Mouse (Mus musculus) thymus, postnatal 0 days (tissue): ENCODE results near the gene Glt6d1. TPM values are rescaled to one million over a fixed set of nuclear protein-coding genes. Genes with fewer than 3 reads are reported as not detected.
A peak's percentile ranks its signal among the peaks of the same experiment; 100 is the strongest.
"Not testable (repeated sequence)": the region's sequence is repeated elsewhere in the genome, so short reads cannot be mapped to it uniquely, and the experiment has no call there.

Experiments used
- DNase-seq: peaks from one replicate; pipeline ENCODE4 v3.0.0-alpha.2; 2015; ENCODE audit warnings: low spot score
- polyA plus RNA-seq: library from polyadenylated mRNA; unstranded; fragments of >200 nt; fragmentation: Nextera tagmentation; extraction: Ambion mirVana; gene quantifications from 2 replicates; pipeline ENCODE4 v1.2.1, GENCODE M21; 2015

Gene Glt6d1
- polyA plus RNA-seq = not detected in 2 replicates

DNA sequence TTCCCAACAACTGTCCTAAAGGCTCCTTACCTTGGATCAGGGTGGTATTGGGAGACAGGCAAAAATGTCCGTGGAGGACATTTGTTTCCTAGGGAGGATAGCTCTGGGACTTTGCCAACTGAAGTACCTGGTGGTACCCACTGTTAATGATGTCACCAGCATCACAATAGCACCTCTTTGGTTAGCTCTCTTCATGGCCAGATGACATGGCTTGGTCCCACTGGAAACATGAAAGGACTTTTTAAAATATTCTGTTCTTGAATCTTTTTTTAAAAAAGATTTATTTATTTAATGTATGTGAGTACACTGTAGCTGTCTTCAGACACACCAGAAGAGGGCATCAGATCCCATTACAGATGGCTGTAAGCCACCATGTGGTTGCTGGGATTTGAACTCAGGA lies at the start of gene Glt6d1:
Glt6d1 (minus strand) TSS at position 101 of the 400 bp plus-strand sequence.
- DNase-seq = not testable (repeated sequence)

- DNase-seq = no peak
Measured at GRCm38 (mm10) chr2:25865412-25865811, 49.8 kb upstream of the Glt6d1 start.

GRCm38 (mm10) chr2:25864230-25864629 lies 48.6 kb upstream of the Glt6d1 start:
- DNase-seq = no peak

- DNase-seq = no peak
Measured at GRCm38 (mm10) chr2:25863337-25864131, 47.9 kb upstream of the Glt6d1 start, which contains the start of gene Kcnt1. Kcnt1 (plus strand) TSS chr2:25863734.

GRCm38 (mm10) chr2:25862696-25863270 lies 47.1 kb upstream of the Glt6d1 start:
- no peak for DNase-seq

DNA sequence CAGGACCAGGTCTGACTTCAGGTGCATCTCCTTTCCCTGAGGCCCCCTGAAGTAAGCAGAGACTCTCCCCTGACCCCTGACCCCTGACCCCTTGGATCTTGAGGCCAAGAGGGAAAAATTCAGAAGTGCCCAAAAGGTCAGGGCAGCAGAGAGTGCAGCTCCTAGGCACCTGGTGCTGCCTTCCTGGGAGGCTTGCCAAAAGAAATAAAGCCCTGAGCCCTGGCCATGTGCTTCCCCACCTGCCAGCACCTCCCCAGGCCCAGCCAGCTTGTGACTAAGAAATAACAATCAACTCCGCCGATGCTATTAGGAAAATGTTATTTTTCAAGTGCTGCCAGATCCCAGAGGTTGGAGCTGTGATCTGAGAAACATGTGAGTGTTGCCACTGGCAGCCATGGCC lies 46.4 kb upstream of the Glt6d1 start:
- no peak for DNase-seq

DNA sequence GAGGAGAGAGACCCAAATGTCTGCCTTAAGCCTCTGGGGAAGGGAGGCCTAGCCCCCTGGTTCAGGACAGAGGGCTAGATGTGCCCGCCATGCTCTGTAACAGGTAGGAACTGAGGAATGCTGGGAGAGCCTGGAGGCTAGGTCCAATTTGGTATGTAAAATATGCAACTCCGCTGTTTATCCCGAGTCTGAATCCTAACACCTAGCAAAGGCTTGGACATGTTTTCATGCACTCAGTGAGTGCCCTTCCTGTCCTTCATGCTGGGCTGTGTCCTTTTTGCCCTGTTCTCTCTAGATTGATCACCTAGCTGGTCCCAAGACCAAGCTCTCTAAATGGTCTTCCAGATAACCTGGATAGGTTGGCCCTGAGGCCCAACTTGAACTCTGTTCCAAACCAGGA lies 44.2 kb upstream of the Glt6d1 start:
- DNase-seq = no peak

GRCm38 (mm10) chr2:25853998-25854397 lies 38.4 kb upstream of the Glt6d1 start:
- DNase-seq = no peak

GRCm38 (mm10) chr2:25852626-25853025 lies 37.0 kb upstream of the Glt6d1 start:
- peak; percentile 9 for DNase-seq

GRCm38 (mm10) chr2:25850330-25850729 lies 34.7 kb upstream of the Glt6d1 start:
- DNase-seq = peak; percentile 38

- DNase-seq = no peak
Measured at GRCm38 (mm10) chr2:25847226-25847625, 31.6 kb upstream of the Glt6d1 start, which contains the start of gene Sohlh1. Sohlh1 (minus strand) TSS chr2:25847248.

- DNase-seq = no peak
Measured at GRCm38 (mm10) chr2:25846516-25846915, 30.9 kb upstream of the Glt6d1 start.

- DNase-seq = no peak
Measured at GRCm38 (mm10) chr2:25844097-25844496, 28.4 kb upstream of the Glt6d1 start.

DNA sequence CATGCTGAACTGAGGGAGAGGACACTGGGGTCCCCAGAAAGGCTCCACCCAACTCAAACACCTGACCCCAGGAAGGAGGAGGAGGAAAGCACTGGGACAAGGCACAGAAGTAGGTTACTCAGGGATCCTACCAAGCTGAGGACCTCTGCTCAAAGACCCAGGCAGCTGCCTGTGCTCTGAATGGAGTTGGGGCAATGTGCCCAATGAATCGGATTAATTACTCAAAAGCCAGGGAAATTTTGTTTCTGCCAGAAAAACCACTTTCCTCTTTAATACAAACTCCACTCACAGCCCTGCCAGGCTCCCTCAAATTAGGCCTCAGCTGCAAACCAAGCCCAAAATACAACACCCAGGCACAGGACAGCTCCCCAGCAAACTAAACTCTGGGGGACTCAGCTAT lies 27.1 kb upstream of the Glt6d1 start:
- no peak for DNase-seq

DNA sequence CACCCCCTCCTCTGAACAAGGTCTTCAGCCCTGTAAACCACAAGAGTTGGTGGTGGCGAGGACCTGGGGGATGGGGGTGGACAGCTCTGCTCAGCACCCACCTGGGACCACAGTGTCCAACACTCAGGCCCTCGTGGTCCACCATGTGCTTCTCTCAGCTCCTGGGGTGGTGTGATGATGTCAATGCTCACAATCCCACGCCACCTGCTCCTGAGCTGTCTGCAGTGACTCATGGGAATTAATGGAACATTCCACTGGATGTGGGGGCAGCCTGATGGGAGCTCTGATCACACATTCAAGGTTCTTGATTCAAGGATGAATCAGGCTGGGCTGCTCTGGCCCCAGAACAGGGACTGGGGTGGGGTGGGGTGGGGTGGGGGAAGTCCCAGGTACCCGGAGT lies 26.5 kb upstream of the Glt6d1 start:
- DNase-seq = no peak

DNA sequence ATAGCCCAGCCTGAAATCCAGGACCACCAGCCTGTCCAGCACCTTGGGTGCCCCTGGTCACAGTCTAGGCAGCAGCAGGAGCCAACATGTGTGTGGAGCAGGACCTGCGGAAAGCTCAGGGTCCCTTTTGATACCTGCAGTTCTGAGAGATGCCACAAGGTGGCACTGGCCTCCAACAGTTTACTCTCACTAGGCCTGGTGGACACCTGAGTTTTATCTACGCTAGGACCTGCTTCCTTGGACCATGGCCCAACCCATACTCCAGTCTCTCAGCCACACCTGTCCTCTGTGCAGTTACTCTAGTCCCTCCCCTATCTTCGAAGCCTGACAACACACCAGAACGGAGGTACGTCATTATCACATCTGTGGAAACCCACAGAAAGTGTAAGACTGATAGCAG lies 20.6 kb upstream of the Glt6d1 start:
- DNase-seq = peak; percentile 62

- no peak for DNase-seq
Measured at GRCm38 (mm10) chr2:25830786-25831185, 15.1 kb upstream of the Glt6d1 start.

DNA sequence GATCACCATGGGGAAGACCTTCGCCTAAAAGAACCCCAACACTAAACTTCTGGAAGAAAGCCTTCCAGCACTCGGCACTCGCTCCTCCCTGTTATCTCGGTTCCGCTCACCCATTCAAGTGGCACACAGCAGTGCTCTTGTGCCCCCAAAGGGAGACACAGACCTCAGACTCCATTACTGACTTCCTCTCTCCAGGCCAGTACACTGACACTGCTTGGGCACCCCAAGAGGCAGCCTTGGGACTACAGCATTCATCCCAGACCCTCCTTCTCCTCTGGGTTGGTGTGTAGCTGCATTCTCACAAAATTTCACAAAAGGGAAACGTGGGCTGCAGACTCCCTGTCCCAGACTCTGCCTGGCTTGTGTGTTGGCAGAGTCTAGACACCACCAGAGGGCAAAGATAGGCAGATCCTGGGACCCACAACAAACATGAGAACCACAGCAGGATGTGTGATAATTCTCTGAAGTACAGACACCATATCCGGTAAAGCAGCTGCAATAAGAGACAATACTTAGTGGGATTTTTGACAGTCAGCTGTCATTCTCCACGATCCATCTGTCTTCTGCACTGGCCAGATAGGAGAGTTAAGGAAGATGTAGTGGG lies 12.8 kb upstream of the Glt6d1 start:
- DNase-seq = peak; percentile 74

DNA sequence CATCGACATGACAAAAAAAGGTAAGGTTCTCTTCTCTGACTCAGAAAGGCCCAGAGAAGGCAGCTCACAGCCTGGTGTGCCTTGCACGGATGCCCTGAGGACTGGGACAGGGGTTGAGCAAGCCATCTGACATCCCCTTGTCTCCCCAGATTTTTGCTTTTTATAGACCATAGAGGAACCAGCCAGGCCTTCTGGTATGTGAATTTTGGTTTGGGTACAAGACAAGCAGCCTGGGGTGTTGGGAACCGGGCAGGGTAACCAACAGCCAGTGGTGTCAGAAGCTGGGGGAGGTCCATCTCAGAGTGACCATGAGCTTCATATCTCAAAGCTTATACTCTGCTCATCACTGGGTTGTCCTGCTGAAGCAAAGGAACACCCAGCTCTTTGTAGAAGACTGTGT lies 9.1 kb upstream of the Glt6d1 start:
- no peak for DNase-seq

- no peak for DNase-seq
Measured at GRCm38 (mm10) chr2:25822806-25823205, 7.2 kb upstream of the Glt6d1 start, which contains the start of gene Lcn9. Lcn9 (plus strand) TSS chr2:25823153.

GRCm38 (mm10) chr2:25813364-25813763 lies 2.3 kb downstream of the Glt6d1 start:
- no peak for DNase-seq

DNA sequence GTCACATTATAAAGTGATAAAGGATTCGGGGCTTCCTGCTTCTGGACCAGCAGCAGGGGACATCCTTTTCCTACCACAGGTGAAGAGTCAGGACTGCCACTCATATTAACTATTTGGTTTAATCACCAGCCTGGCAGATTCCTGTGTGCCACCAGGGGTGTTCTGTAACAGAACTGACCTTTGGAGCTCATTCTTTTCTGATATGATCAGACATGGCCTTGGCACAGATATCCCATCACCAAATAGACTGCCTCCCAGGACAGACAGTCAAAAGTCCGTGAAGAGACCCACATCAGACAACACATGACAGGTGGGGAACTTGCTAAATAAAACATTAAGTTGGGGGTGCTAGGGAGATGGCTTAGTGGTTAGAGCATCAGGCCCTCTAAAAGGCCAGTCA lies 3.9 kb downstream of the Glt6d1 start:
- DNase-seq = no peak
